Comparison of ENCODE assay signal across 10 mouse cellular contexts in genomic region chr16:30273065-30273464, GRCm38 (mm10).
"Had no signal": no experiment of that assay in that cellular context is flagged by ENCODE, and none has a peak within 500 bp of the region (broad histone marks: within the 10 kb centered on the region; RNA-seq: fewer than 3 reads in every experiment).

No protein-coding gene starts in this region.

- DNase-seq: lung, adult 18-20 months; lung, embryonic 14.5 days; lung, postnatal 10 days; lung, postnatal 36 days; right cerebral cortex, postnatal 25 days; thymus, adult 2 months; thymus, postnatal 25 days; thymus, postnatal 4 days had no signal

- ATAC-seq: midbrain, embryonic 13.5 days; midbrain, embryonic 15.5 days had no signal
